Mouse (Mus musculus) cortical plate, adult 2 months (tissue): ENCODE data around the gene Elmsan1.

ENCODE experiments used
- CTCF ChIP-seq: fragments of 200-500 bp; IDR thresholded peaks from 2 replicates; pipeline ENCODE4 v1.5.1; 2011; ENCODE audit warnings: mild to moderate bottlenecking, control low read depth, low read length; ENCODE audit not compliant: insufficient read depth; ENCODE audit errors: extremely low read depth
- POLR2A ChIP-seq: fragments of 200-500 bp; IDR thresholded peaks from 2 replicates; pipeline ENCODE4 v1.6.1; 2011; ENCODE audit warnings: mild to moderate bottlenecking, low read length, control low read depth; ENCODE audit not compliant: insufficient read depth; ENCODE audit errors: extremely low read depth

GRCm38 (mm10) chr12:84132265-84132664 is 86.4 kb downstream of the Elmsan1 start:
- TF ChIP-seq POLR2A: no peak
- peak; percentile 43; the same call in 1 of the 2 replicates for TF ChIP-seq CTCF
